Mouse (Mus musculus): ENCODE measurements around the gene Lmo7. TPM values are rescaled to one million over a fixed set of nuclear protein-coding genes. Genes with fewer than 3 reads are reported as not detected.

The Lmo7 gene
- polyA plus RNA-seq, 1 experiment from 2014 or later: 17.1 TPM

DNA sequence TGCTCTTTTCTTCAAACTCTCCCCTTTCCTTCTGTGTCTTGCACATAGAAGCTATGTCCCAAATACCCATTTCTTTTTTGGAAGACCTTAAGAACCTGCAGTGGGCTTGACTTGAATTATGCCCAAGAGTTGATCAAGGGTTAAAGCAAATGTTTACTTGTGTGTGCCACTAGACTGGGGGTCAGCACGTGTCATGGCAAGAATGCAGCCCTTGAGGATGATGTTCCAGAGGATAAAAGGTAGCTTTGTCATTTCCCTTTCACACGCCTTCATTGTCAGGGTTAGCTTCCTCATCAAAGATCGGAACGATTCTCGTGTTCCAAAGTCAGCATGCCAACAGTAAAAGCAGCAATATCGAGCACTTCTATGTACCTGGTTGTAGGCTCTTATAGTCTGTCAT lies 243.4 kb downstream of the Lmo7 start:
- Histone ChIP-seq H3K27ac (ENCODE audit: low read depth) (no peak overlapping the region), H3K4me3 (ENCODE audit: low read depth, low read length) (no peak overlapping the region), H3K27me3 (ENCODE audit: insufficient read depth, low read length) (no peaks in the 10 kb centered on the region), H3K4me2 (no peak overlapping the region), H3K9ac (no peak overlapping the region), H3K9me3 (ENCODE audit: low read depth, low read length) (no peaks in the 10 kb centered on the region), H3K36me3 (ENCODE audit: insufficient read depth) (no peaks in the 10 kb centered on the region), H3K4me1 (ENCODE audit: insufficient read depth) (no peaks in the 10 kb centered on the region)
- DNase-seq (no peak), ATAC-seq (ENCODE audit: insufficient read depth) (no peak)
- no peak for TF ChIP-seq CTCF (IDR thresholded peaks at IDR 0.05; ENCODE audit: low read depth)
- 37% methylated on average over 6 of the region's 6 CpGs for WGBS

GRCm38 (mm10) chr14:101976021-101976685 lies 246.4 kb downstream of the Lmo7 start:
- H3K27ac ChIP-seq (ENCODE audit: low read depth): no peak overlapping the region
- H3K9ac ChIP-seq: no peak overlapping the region
- no peak for ATAC-seq (ENCODE audit: insufficient read depth)
- H3K4me1 ChIP-seq (ENCODE audit: insufficient read depth): no peaks in the 10 kb centered on the region
- WGBS: 85% methylated on average over 11 of the region's 11 CpGs
- no peaks in the 10 kb centered on the region for H3K9me3 ChIP-seq (ENCODE audit: low read depth, low read length)
- no peaks in the 10 kb centered on the region for H3K36me3 ChIP-seq (ENCODE audit: insufficient read depth)
- no peak overlapping the region for H3K4me2 ChIP-seq
- no peaks in the 10 kb centered on the region for H3K27me3 ChIP-seq (ENCODE audit: insufficient read depth, low read length)
- no peak for DNase-seq
- no peak for TF ChIP-seq CTCF (IDR thresholded peaks at IDR 0.05; ENCODE audit: low read depth)
- no peak overlapping the region for H3K4me3 ChIP-seq (ENCODE audit: low read depth, low read length)

Other genes starting within 250 kb of the Lmo7 start
- gene Tbc1d4, start 120.8 kb upstream of the Lmo7 start, polyA plus RNA-seq (2014; fragmentation: Nextera tagmentation; extraction: Ambion mirVana): 12.4 and 13.0 TPM in 2 replicates
- gene Commd6, start 89.3 kb upstream of the Lmo7 start, polyA plus RNA-seq (2014; fragmentation: Nextera tagmentation; extraction: Ambion mirVana): 75.3 and 88.6 TPM in 2 replicates
- gene Uchl3, start 76.0 kb upstream of the Lmo7 start, polyA plus RNA-seq (2014; fragmentation: Nextera tagmentation; extraction: Ambion mirVana): 150 and 154 TPM in 2 replicates
- gene Gm9922, start 143 bp upstream of the Lmo7 start, polyA plus RNA-seq (2014; fragmentation: Nextera tagmentation; extraction: Ambion mirVana): 1.2 and 1.5 TPM in 2 replicates

All from lung, embryonic 14.5 days (tissue).